In the genomic region with DNA sequence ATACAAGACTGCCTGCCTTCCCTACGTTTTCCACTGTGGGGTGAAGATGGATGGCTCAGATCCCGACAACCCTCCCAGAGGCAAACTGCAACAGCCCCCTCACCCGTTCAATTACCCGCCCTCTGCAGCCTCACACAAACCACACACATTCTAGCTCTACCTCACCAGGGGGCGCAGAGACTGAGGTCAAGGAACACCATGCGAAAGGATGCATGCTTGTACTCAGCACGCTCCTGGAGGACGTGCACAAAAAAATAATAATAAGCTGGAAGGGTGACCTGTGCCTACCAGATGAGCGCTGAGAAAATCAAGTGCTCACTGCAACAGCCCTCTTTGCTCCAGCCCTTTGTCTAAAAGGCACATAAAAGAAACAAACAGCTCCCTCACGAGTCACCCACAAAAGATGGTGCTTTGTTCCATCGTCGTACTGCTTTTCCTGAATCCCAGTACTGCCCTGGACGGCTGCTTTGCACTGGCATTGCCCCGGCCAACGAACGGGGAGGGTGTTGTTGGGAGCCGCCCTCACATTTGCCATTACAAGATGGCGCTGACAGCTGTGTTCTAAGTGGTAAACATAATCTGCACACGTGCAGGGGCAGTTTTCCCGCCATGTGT, we compare ENCODE assay signal across 13 mouse cellular contexts.
DNase-seq lines count a peak whose midpoint lies in the region; ATAC-seq and TF ChIP-seq lines count a peak whose summit lies in the region.
"Had no signal": no experiment of that assay in that cellular context is flagged by ENCODE, and none has a peak within 500 bp of the region (broad histone marks: within the 10 kb centered on the region; RNA-seq: fewer than 3 reads in every experiment).

No protein-coding gene starts in this region.

- 0 out of 2 replicates have a peak, but pooled peaks have one; percentile 28 for TF ChIP-seq CTCF in forebrain, postnatal 0 days (IDR thresholded peaks at IDR 0.05; ENCODE audit: low read depth)

- no peaks in the 10 kb centered on the region for H3K9me3 ChIP-seq in forebrain, embryonic 10.5 days
- no peaks in the 10 kb centered on the region for H3K9me3 ChIP-seq in forebrain, embryonic 11.5 days (ENCODE audit: control insufficient read depth, low read length)
- no peaks in the 10 kb centered on the region for H3K9me3 ChIP-seq in midbrain, embryonic 10.5 days (replicated peaks)
- no peaks in the 10 kb centered on the region for H3K9me3 ChIP-seq in midbrain, embryonic 16.5 days (replicated peaks; ENCODE audit: control insufficient read depth, low read length, poor library complexity, severe bottlenecking)
- no peaks in the 10 kb centered on the region for H3K9me3 ChIP-seq in forebrain, postnatal 0 days (ENCODE audit: low read length)
- H3K9me3 ChIP-seq in neural tube, embryonic 15.5 days (replicated peaks) = no peaks in the 10 kb centered on the region
- H3K9me3 ChIP-seq: heart, embryonic 15.5 days; liver, embryonic 15.5 days had no signal

- H3K4me3 ChIP-seq in forebrain, embryonic 10.5 days = no peak overlapping the region
- no peak overlapping the region for H3K4me3 ChIP-seq in forebrain, embryonic 11.5 days (ENCODE audit: low read depth, low read length)
- H3K4me3 ChIP-seq in midbrain, embryonic 10.5 days = no peak overlapping the region
- H3K4me3 ChIP-seq in midbrain, embryonic 16.5 days (ENCODE audit: low read depth, low read length) = no peak overlapping the region
- H3K4me3 ChIP-seq in forebrain, postnatal 0 days (ENCODE audit: low read depth, low read length) = no peak overlapping the region
- no peak overlapping the region for H3K4me3 ChIP-seq in neural tube, embryonic 15.5 days (replicated peaks)
- H3K4me3 ChIP-seq: heart, embryonic 15.5 days; liver, embryonic 15.5 days had no signal

- 82% methylated on average over 20 of the region's 20 CpGs for WGBS in forebrain, embryonic 10.5 days
- 75% methylated on average over 18 of the region's 20 CpGs for WGBS in forebrain, embryonic 11.5 days
- whole genome bisulfite sequencing in midbrain, embryonic 10.5 days = 82% methylated on average over 20 of the region's 20 CpGs
- WGBS in midbrain, embryonic 16.5 days = 65% methylated on average over 18 of the region's 20 CpGs
- 42% methylated on average over 18 of the region's 20 CpGs for WGBS in forebrain, postnatal 0 days
- WGBS in neural tube, embryonic 15.5 days = 23% methylated on average over 19 of the region's 20 CpGs

- no peaks in the 10 kb centered on the region; the same call in 1 of the 2 replicates for H3K36me3 ChIP-seq in forebrain, embryonic 10.5 days (replicated peaks)
- H3K36me3 ChIP-seq in forebrain, embryonic 11.5 days (ENCODE audit: control insufficient read depth, insufficient read depth, low read length) = no peaks in the 10 kb centered on the region
- H3K36me3 ChIP-seq in midbrain, embryonic 10.5 days = no peaks in the 10 kb centered on the region
- H3K36me3 ChIP-seq in midbrain, embryonic 16.5 days (ENCODE audit: control insufficient read depth, insufficient read depth, low read length) = no peaks in the 10 kb centered on the region
- no peaks in the 10 kb centered on the region for H3K36me3 ChIP-seq in forebrain, postnatal 0 days (ENCODE audit: insufficient read depth)
- H3K36me3 ChIP-seq in neural tube, embryonic 15.5 days = no peaks in the 10 kb centered on the region
- H3K36me3 ChIP-seq: heart, embryonic 15.5 days; liver, embryonic 15.5 days had no signal

- DNase-seq in forebrain, embryonic 10.5 days (ENCODE audit: extremely low spot score, low spot score) = no peak
- DNase-seq in forebrain, embryonic 11.5 days (ENCODE audit: low spot score) = no peak
- DNase-seq in midbrain, embryonic 10.5 days (ENCODE audit: low spot score) = no peak
- peak; percentile 51 for DNase-seq in forebrain, postnatal 0 days
- DNase-seq in T-cell, adult 2 months (ENCODE audit: low spot score) = no peak
- DNase-seq in thymus, postnatal 4 days = no peak
- DNase-seq: cerebellum, adult 8-10 months; gastrocnemius, postnatal 25 days had no signal

- H3K4me1 ChIP-seq in forebrain, embryonic 10.5 days = peaks cover 31% of the 10 kb centered on the region
- H3K4me1 ChIP-seq in forebrain, embryonic 11.5 days (replicated peaks; ENCODE audit: control insufficient read depth, insufficient read depth, low read length) = peaks cover 5% of the 10 kb centered on the region; the same call in 1 of the 2 replicates
- H3K4me1 ChIP-seq in midbrain, embryonic 10.5 days = peaks cover 25% of the 10 kb centered on the region
- H3K4me1 ChIP-seq in midbrain, embryonic 16.5 days (ENCODE audit: control insufficient read depth, insufficient read depth, low read length) = peaks cover 10% of the 10 kb centered on the region
- H3K4me1 ChIP-seq in forebrain, postnatal 0 days (ENCODE audit: insufficient read depth) = peaks cover 7% of the 10 kb centered on the region
- peaks cover 41% of the 10 kb centered on the region for H3K4me1 ChIP-seq in neural tube, embryonic 15.5 days
- H3K4me1 ChIP-seq: liver, embryonic 15.5 days had no signal

- ATAC-seq in forebrain, embryonic 11.5 days (replicated peaks; ENCODE audit: low FRiP score) = no peak; the same call in 1 of the 2 replicates
- no peak for ATAC-seq in midbrain, embryonic 16.5 days
- peak; percentile 24 for ATAC-seq in forebrain, postnatal 0 days
- peak; percentile 42; the same call in 1 of the 2 replicates for ATAC-seq in neural tube, embryonic 15.5 days (ENCODE audit: low FRiP score)
- ATAC-seq: intestine, embryonic 16.5 days had no signal

- no peaks in the 10 kb centered on the region for H3K27me3 ChIP-seq in forebrain, embryonic 10.5 days (ENCODE audit: poor library complexity, severe bottlenecking)
- H3K27me3 ChIP-seq in forebrain, embryonic 11.5 days (ENCODE audit: control insufficient read depth, insufficient read depth, low read length) = no peaks in the 10 kb centered on the region
- no peaks in the 10 kb centered on the region for H3K27me3 ChIP-seq in midbrain, embryonic 10.5 days (ENCODE audit: low read depth, poor library complexity, severe bottlenecking)
- no peaks in the 10 kb centered on the region for H3K27me3 ChIP-seq in midbrain, embryonic 16.5 days (ENCODE audit: control insufficient read depth, insufficient read depth, low read depth, low read length)
- H3K27me3 ChIP-seq in forebrain, postnatal 0 days (ENCODE audit: insufficient read depth, low read length) = no peaks in the 10 kb centered on the region
- no peaks in the 10 kb centered on the region for H3K27me3 ChIP-seq in neural tube, embryonic 15.5 days (replicated peaks)
- H3K27me3 ChIP-seq: heart, embryonic 15.5 days; liver, embryonic 15.5 days had no signal

- no peak overlapping the region for H3K9ac ChIP-seq in forebrain, embryonic 11.5 days (ENCODE audit: low read length)
- no peak overlapping the region for H3K9ac ChIP-seq in midbrain, embryonic 16.5 days (ENCODE audit: low read depth, low read length)
- no peak overlapping the region for H3K9ac ChIP-seq in forebrain, postnatal 0 days
- no peak overlapping the region for H3K9ac ChIP-seq in neural tube, embryonic 15.5 days (replicated peaks)
- H3K9ac ChIP-seq: heart, embryonic 15.5 days; liver, embryonic 15.5 days had no signal

- peak overlapping the region; percentile 17; the same call in 1 of the 2 replicates for H3K27ac ChIP-seq in forebrain, embryonic 10.5 days
- no peak overlapping the region for H3K27ac ChIP-seq in forebrain, embryonic 11.5 days (ENCODE audit: low read depth, low read length)
- H3K27ac ChIP-seq in midbrain, embryonic 10.5 days (replicated peaks) = 0 out of 2 replicates have a peak overlapping the region, but pooled peaks have one; percentile 4
- H3K27ac ChIP-seq in midbrain, embryonic 16.5 days (ENCODE audit: low read length) = no peak overlapping the region
- H3K27ac ChIP-seq in forebrain, postnatal 0 days (ENCODE audit: low read depth, low read length) = peak overlapping the region; percentile 70
- H3K27ac ChIP-seq in neural tube, embryonic 15.5 days (replicated peaks) = peak overlapping the region; percentile 37; the same call in 1 of the 2 replicates
- H3K27ac ChIP-seq: heart, embryonic 15.5 days; liver, embryonic 15.5 days had no signal

- no peak overlapping the region for H3K4me2 ChIP-seq in forebrain, embryonic 11.5 days (ENCODE audit: low read depth, low read length, severe bottlenecking)
- no peak overlapping the region for H3K4me2 ChIP-seq in midbrain, embryonic 16.5 days (ENCODE audit: low read length)
- H3K4me2 ChIP-seq in forebrain, postnatal 0 days (ENCODE audit: low read depth) = no peak overlapping the region
- H3K4me2 ChIP-seq in neural tube, embryonic 15.5 days = no peak overlapping the region
- H3K4me2 ChIP-seq: heart, embryonic 15.5 days; liver, embryonic 15.5 days had no signal

Comparison
In these comparisons a context has a peak if more than half of its experiments do, and no peak if none do; other contexts are left out.
1. H3K27ac ChIP-seq: peak in forebrain, embryonic 10.5 days (single experiment), midbrain, embryonic 10.5 days (single experiment), forebrain, postnatal 0 days (single experiment) and neural tube, embryonic 15.5 days (single experiment); none in forebrain, embryonic 11.5 days (single experiment) and midbrain, embryonic 16.5 days (single experiment).
2. ATAC-seq: peak in forebrain, postnatal 0 days (single experiment) and neural tube, embryonic 15.5 days (single experiment); none in forebrain, embryonic 11.5 days (single experiment) and midbrain, embryonic 16.5 days (single experiment).